In the genomic region with DNA sequence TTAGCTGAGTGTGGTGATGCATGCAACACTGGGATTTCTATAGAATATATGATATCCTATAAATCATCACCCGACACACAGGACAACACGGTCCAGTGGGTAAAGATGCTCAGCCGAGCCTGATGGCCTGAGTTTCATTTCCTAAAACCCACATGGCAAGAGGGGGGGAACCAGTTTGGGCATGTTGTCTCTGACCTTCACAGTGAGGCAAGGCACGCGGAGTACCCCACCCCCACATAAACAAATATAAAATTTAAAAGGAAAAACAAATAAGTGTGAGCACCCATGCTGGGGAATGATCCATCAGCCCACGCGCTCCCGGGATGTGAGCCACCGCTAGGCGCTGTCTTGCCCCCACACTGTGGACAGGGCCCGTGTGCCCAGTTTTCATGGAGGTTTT, we compare ENCODE assay signal across 21 mouse cellular contexts. TPM values are rescaled to one million over a fixed set of nuclear protein-coding genes. Genes with fewer than 3 reads are reported as not detected.
DNase-seq lines count a peak whose midpoint lies in the region; ATAC-seq and TF ChIP-seq lines count a peak whose summit lies in the region.
"Had no signal": no experiment of that assay in that cellular context is flagged by ENCODE, and none has a peak within 500 bp of the region (broad histone marks: within the 10 kb centered on the region; RNA-seq: fewer than 3 reads in every experiment).

No protein-coding gene starts in this region.

- dilution Hi-C loops in CH12.LX (cut with MboI; ENCODE audit: extremely low pct_ligation_motif_present, extremely low pct_unique_long_range_greater_than_20kb, low sequenced_read_pairs) = no loop called here

- DNase-seq in layer of hippocampus, adult 2 months (ENCODE audit: low spot score in 2 of 2) = no peak
- DNase-seq in layer of hippocampus, postnatal 25 days (ENCODE audit: extremely low spot score in 1 of 2, low spot score in 1 of 2) = no peak
- peak; percentile 48 for DNase-seq in A20 (ENCODE audit: low read depth, low spot score)
- no peak for DNase-seq in CH12.LX (ENCODE audit: extremely low read depth)
- no peak for DNase-seq in lung, postnatal 4 days
- no peak for DNase-seq in left cerebral cortex, postnatal 10 days (ENCODE audit: extremely low spot score in 1 of 2, low spot score in 2 of 2)
- DNase-seq: adrenal gland, postnatal 25 days; B cell, adult 2 months; cerebellum, adult 11-12 months; cerebellum, adult 9-11 months; forebrain, postnatal 0 days; gastrocnemius, postnatal 25 days; heart, adult 11 months; heart, postnatal 36 days had no signal

- H3K4me2 ChIP-seq in CH12.LX (ENCODE audit: insufficient read depth, low read depth, poor library complexity, severe bottlenecking) = no peak overlapping the region
- H3K4me2 ChIP-seq in liver, embryonic 16.5 days (ENCODE audit: low read depth, low read length) = no peak overlapping the region
- H3K4me2 ChIP-seq: forebrain, embryonic 13.5 days; heart, embryonic 13.5 days; hindbrain, embryonic 15.5 days had no signal

- no peak overlapping the region for H3K27ac ChIP-seq in layer of hippocampus, adult 2 months
- H3K27ac ChIP-seq in CH12.LX (ENCODE audit: insufficient read depth, low read depth) = no peak overlapping the region
- peak overlapping the region; percentile 59 for H3K27ac ChIP-seq in liver, embryonic 16.5 days (ENCODE audit: low read length)
- H3K27ac ChIP-seq: embryonic facial prominence, embryonic 10.5 days; forebrain, embryonic 13.5 days; hindbrain, embryonic 15.5 days had no signal

- peaks cover 0 to 2% of the 10 kb centered on the region in 2 experiments for H3K36me3 ChIP-seq in CH12.LX (replicated peaks in 1 of 2; ENCODE audit: control insufficient read depth in 1 of 2, insufficient read depth in 1 of 2, low read length in 1 of 2)
- H3K36me3 ChIP-seq in liver, embryonic 16.5 days (ENCODE audit: control insufficient read depth, insufficient read depth) = no peaks in the 10 kb centered on the region
- H3K36me3 ChIP-seq: hindbrain, embryonic 15.5 days had no signal

- in situ Hi-C loops in CH12.LX (cut with MboI; ENCODE audit: low pct_ligation_motif_present, low pct_unique_long_range_greater_than_20kb, low sequenced_read_pairs) = no loop called here

- TF ChIP-seq POLR2A in CH12.LX (IDR thresholded peaks at IDR 0.05; ENCODE audit: low read depth, low read length) = no peak

- peak; percentile 9; the same call in 1 of the 2 replicates for ATAC-seq in liver, embryonic 16.5 days (ENCODE audit: low read depth)
- ATAC-seq: CD4-positive, CD25-positive, alpha-beta regulatory T cell, adult 4 months; forebrain, embryonic 13.5 days had no signal

- intact Hi-C loops in left cerebral cortex, postnatal 10 days (cut with DNase I) = no loop called here

- H3K27me3 ChIP-seq in CH12.LX (replicated peaks) = peaks cover 2% of the 10 kb centered on the region
- no peaks in the 10 kb centered on the region for H3K27me3 ChIP-seq in liver, embryonic 16.5 days (ENCODE audit: control insufficient read depth, insufficient read depth, low read depth, low read length)
- H3K27me3 ChIP-seq: forebrain, embryonic 13.5 days; heart, embryonic 13.5 days; hindbrain, embryonic 15.5 days had no signal

- no peaks in the 10 kb centered on the region for H3K79me2 ChIP-seq in CH12.LX (replicated peaks; ENCODE audit: control insufficient read depth, extremely low read depth, insufficient read depth, poor library complexity, severe bottlenecking)

- peaks cover 10% of the 10 kb centered on the region in 2 experiments; a peak in 3 of 4 replicates for H3K4me1 ChIP-seq in CH12.LX (ENCODE audit: control insufficient read depth in 1 of 2, insufficient read depth in 2 of 2)
- peaks cover 4% of the 10 kb centered on the region; the same call in 1 of the 2 replicates for H3K4me1 ChIP-seq in liver, embryonic 16.5 days (ENCODE audit: control insufficient read depth, low read depth, low read length)
- H3K4me1 ChIP-seq: forebrain, embryonic 13.5 days; hindbrain, embryonic 15.5 days had no signal

- H3K9ac ChIP-seq in CH12.LX (ENCODE audit: insufficient read depth, low read depth) = no peak overlapping the region
- no peak overlapping the region for H3K9ac ChIP-seq in liver, embryonic 16.5 days (ENCODE audit: low read depth, low read length)
- H3K9ac ChIP-seq: forebrain, embryonic 13.5 days; forebrain, postnatal 0 days; heart, embryonic 13.5 days; hindbrain, embryonic 15.5 days had no signal

- WGBS in liver, embryonic 16.5 days (ENCODE audit: insufficient replicate concordance) = 65% methylated on average over 11 of the region's 11 CpGs

- TF ChIP-seq CTCF in layer of hippocampus, adult 2 months (conservative IDR thresholded peaks at IDR 0.05) = peak; percentile 42
- no peak for TF ChIP-seq CTCF in CH12.LX (conservative IDR thresholded peaks at IDR 0.05 in 1 of 2, IDR thresholded peaks at IDR 0.05 in 1 of 2; ENCODE audit: low read depth in 2 of 2, low read length in 2 of 2)

- H3K9me3 ChIP-seq in CH12.LX (replicated peaks; ENCODE audit: low read length) = no peaks in the 10 kb centered on the region
- no peaks in the 10 kb centered on the region for H3K9me3 ChIP-seq in liver, embryonic 16.5 days (replicated peaks; ENCODE audit: control insufficient read depth, low read length)
- H3K9me3 ChIP-seq: embryonic facial prominence, embryonic 10.5 days; forebrain, embryonic 13.5 days; heart, embryonic 13.5 days; hindbrain, embryonic 15.5 days had no signal

- no peak for TF ChIP-seq RAD21 in CH12.LX (IDR thresholded peaks at IDR 0.05; ENCODE audit: low read depth, low read length)

- no peak overlapping the region for H3K4me3 ChIP-seq in layer of hippocampus, adult 2 months
- no peak overlapping the region for H3K4me3 ChIP-seq in CH12.LX (replicated peaks in 1 of 3; ENCODE audit: low read depth in 2 of 3, low read length in 2 of 3, poor library complexity in 1 of 3)
- no peak overlapping the region for H3K4me3 ChIP-seq in liver, embryonic 16.5 days (ENCODE audit: low read depth, low read length)
- H3K4me3 ChIP-seq: embryonic facial prominence, embryonic 10.5 days; forebrain, embryonic 13.5 days; heart, embryonic 13.5 days; hindbrain, embryonic 15.5 days had no signal

- TF ChIP-seq EP300 in CH12.LX (IDR thresholded peaks at IDR 0.05; ENCODE audit: low read length) = no peak

TF ChIP-seq in CH12.LX, 34 proteins besides CTCF, POLR2A, EP300 and RAD21:
- peak; percentile 71 for TF ChIP-seq IRF4 (IDR thresholded peaks at IDR 0.05; ENCODE audit: low read depth, low read length)
- TF ChIP-seq MYC (IDR thresholded peaks at IDR 0.05; ENCODE audit: low read depth, low read length) = peak; percentile 72; the same call in 1 of the 2 replicates
- TF ChIP-seq BHLHE40 (IDR thresholded peaks at IDR 0.05; ENCODE audit: low read depth, low read length) = peak; percentile 49
- TF ChIP-seq SIN3A (IDR thresholded peaks at IDR 0.05; ENCODE audit: low read length) = no peak
- TF ChIP-seq HCFC1 (IDR thresholded peaks at IDR 0.05; ENCODE audit: low read depth, low read length) = no peak
- TF ChIP-seq PAX5 (IDR thresholded peaks at IDR 0.05; ENCODE audit: low read length) = no peak

RNA-seq across cellular contexts. Expression of gene Kank2, which starts 8.4 kb away (rescaled TPM):
- total RNA-seq in layer of hippocampus, adult 2 months (2021) = 1 to 10 TPM; 7.0 to 8.4 TPM
- total RNA-seq in layer of hippocampus, postnatal 25 days (2021) = 1 to 10 TPM; 6.3 to 7.4 TPM
- total RNA-seq in CH12.LX (2012; rRNA removed) = 1.6 and 2.3 TPM in 2 replicates
- total RNA-seq in CH12.LX (2014; rRNA removed) = 0.09 and 0.14 TPM in 2 replicates
- 0.60 and 0.63 TPM in 2 replicates for polyA plus RNA-seq in CH12.LX (2012; ENCODE audit: insufficient read length, low read depth)
- 3.8 and 5.0 TPM in 2 replicates for polyA plus RNA-seq in liver, embryonic 16.5 days (2015; fragmentation: Nextera tagmentation; extraction: Ambion mirVana)
- 1 to 10 TPM; 6.7 to 7.7 TPM for total RNA-seq in left cerebral cortex, postnatal 10 days (2021)
- polyA plus RNA-seq: CD4-positive, CD25-positive, alpha-beta regulatory T cell, adult 4 months had no signal

RNA-seq across cellular contexts. Expression of gene Angptl8, which starts 28.3 kb away (rescaled TPM):
- total RNA-seq in layer of hippocampus, adult 2 months (2021) = not detected
- not detected for total RNA-seq in layer of hippocampus, postnatal 25 days (2021)
- total RNA-seq in CH12.LX (2012; rRNA removed) (not detected in 2 replicates), CH12.LX (2014; rRNA removed) (not detected in 2 replicates)
- not detected in 2 replicates for polyA plus RNA-seq in CH12.LX (2012; ENCODE audit: insufficient read length, low read depth)
- polyA plus RNA-seq in liver, embryonic 16.5 days (2015; fragmentation: Nextera tagmentation; extraction: Ambion mirVana) = 51.1 and 55.7 TPM in 2 replicates
- total RNA-seq in left cerebral cortex, postnatal 10 days (2021) = not detected
- total RNA-seq: forebrain, postnatal 0 days; heart, postnatal 36 days; MEL had no signal
- polyA plus RNA-seq: CD4-positive, CD25-positive, alpha-beta regulatory T cell, adult 4 months; forebrain, embryonic 13.5 days had no signal

RNA-seq across cellular contexts. Expression of gene Dock6, which starts 45.5 kb away (rescaled TPM):
- 10 to 100 TPM; 12.2 to 13.6 TPM for total RNA-seq in layer of hippocampus, adult 2 months (2021)
- 10 to 100 TPM; 13.1 to 18.4 TPM for total RNA-seq in layer of hippocampus, postnatal 25 days (2021)
- total RNA-seq in CH12.LX (2012; rRNA removed) (3.3 and 3.4 TPM in 2 replicates), CH12.LX (2014; rRNA removed) (0.26 and 0.79 TPM in 2 replicates)
- polyA plus RNA-seq in CH12.LX (2012; ENCODE audit: insufficient read length, low read depth) = 3.6 TPM in 2 replicates
- polyA plus RNA-seq in liver, embryonic 16.5 days (2015; fragmentation: Nextera tagmentation; extraction: Ambion mirVana) = 5.0 and 5.3 TPM in 2 replicates
- total RNA-seq in left cerebral cortex, postnatal 10 days (2021) = 10 to 100 TPM; 23.5 to 25.2 TPM

RNA-seq across cellular contexts. Expression of gene Spc24, which starts 46.9 kb away (rescaled TPM):
- total RNA-seq in layer of hippocampus, adult 2 months (2021) = 1 to 10 TPM; 2.2 to 2.9 TPM
- 1 to 10 TPM; 1.1 to 2.5 TPM for total RNA-seq in layer of hippocampus, postnatal 25 days (2021)
- total RNA-seq in CH12.LX (2012; rRNA removed) (83.2 and 91.6 TPM in 2 replicates), CH12.LX (2014; rRNA removed) (77.6 and 82.7 TPM in 2 replicates)
- 74.3 and 113 TPM in 2 replicates for polyA plus RNA-seq in CH12.LX (2012; ENCODE audit: insufficient read length, low read depth)
- polyA plus RNA-seq in liver, embryonic 16.5 days (2015; fragmentation: Nextera tagmentation; extraction: Ambion mirVana) = 68.0 and 75.7 TPM in 2 replicates
- total RNA-seq in left cerebral cortex, postnatal 10 days (2021) = 1 to 10 TPM; 2.9 to 3.5 TPM
